Comparison of ENCODE assay signal across 21 mouse cellular contexts in the genomic region with DNA sequence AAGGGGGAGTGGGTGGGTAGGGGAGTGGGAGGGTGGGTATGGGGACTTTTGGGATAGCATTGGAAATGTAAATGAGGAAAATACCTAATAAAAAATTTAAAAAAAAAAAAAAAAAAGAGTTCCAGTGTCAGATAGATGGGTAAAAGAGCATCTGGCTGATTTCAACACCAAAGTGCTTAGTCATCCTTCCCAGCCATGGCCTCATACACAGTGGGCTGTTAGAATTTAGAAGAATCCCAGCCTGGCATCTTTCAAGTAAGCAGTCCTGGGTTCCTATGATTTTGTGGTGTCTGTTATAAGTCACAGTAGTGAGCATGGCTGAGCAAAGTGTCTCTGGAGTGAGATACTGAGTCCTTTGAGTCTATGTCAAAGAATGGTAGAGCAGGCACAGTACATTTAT. TPM values are rescaled to one million over a fixed set of nuclear protein-coding genes. Genes with fewer than 3 reads are reported as not detected.
"Had no signal": no experiment of that assay in that cellular context is flagged by ENCODE, and none has a peak within 500 bp of the region (broad histone marks: within the 10 kb centered on the region; RNA-seq: fewer than 3 reads in every experiment).

No protein-coding gene starts in this region.

- H3K4me3 ChIP-seq: limb, embryonic 15.5 days; midbrain, embryonic 12.5 days; neural tube, embryonic 15.5 days had no signal

- H3K4me1 ChIP-seq: limb, embryonic 15.5 days; midbrain, embryonic 12.5 days; neural tube, embryonic 15.5 days had no signal

- H3K9ac ChIP-seq: limb, embryonic 15.5 days; lung, embryonic 14.5 days; midbrain, embryonic 12.5 days; neural tube, embryonic 15.5 days had no signal

- H3K27ac ChIP-seq: limb, embryonic 15.5 days; midbrain, embryonic 12.5 days; neural tube, embryonic 15.5 days; stomach, postnatal 0 days had no signal

- DNase-seq: kidney, adult 11 months; kidney, adult 9 months; kidney, postnatal 10 days; kidney, postnatal 4 days; lung, embryonic 14.5 days; lung, postnatal 10 days; lung, postnatal 4 days; right cerebral cortex, adult 18-20 months; right cerebral cortex, postnatal 25 days; thymus, postnatal 14 days had no signal

- H3K4me2 ChIP-seq: limb, embryonic 15.5 days; lung, embryonic 14.5 days; midbrain, embryonic 12.5 days; neural tube, embryonic 15.5 days had no signal

- H3K36me3 ChIP-seq: limb, embryonic 15.5 days; midbrain, embryonic 12.5 days; neural tube, embryonic 15.5 days had no signal

- H3K9me3 ChIP-seq: limb, embryonic 15.5 days; midbrain, embryonic 12.5 days; neural tube, embryonic 15.5 days had no signal

- H3K27me3 ChIP-seq: limb, embryonic 15.5 days; midbrain, embryonic 12.5 days; neural tube, embryonic 15.5 days had no signal

- ATAC-seq: midbrain, embryonic 16.5 days had no signal

RNA-seq across cellular contexts. Expression of gene Gm42906, which starts 7.1 kb away (rescaled TPM):
- total RNA-seq: layer of hippocampus, adult 8-10 months; layer of hippocampus, postnatal 14 days; megakaryocyte, adult 5-6 weeks had no signal
- polyA plus RNA-seq: intestine, embryonic 14.5 days; limb, embryonic 11.5 days; limb, embryonic 15.5 days; lung, embryonic 14.5 days; midbrain, embryonic 12.5 days; midbrain, embryonic 16.5 days; neural tube, embryonic 11.5 days; neural tube, embryonic 15.5 days had no signal
